Mouse (Mus musculus) C2C12 (cell line): ENCODE results near the gene Kcnd1. TPM values are rescaled to one million over a fixed set of nuclear protein-coding genes. Genes with fewer than 3 reads are reported as not detected.
A peak's percentile ranks its signal among the peaks of the same experiment; 100 is the strongest.

Experiments
- H3K27me3 ChIP-seq: one replicate; pipeline ENCODE4 v1.6.1; 2011; ENCODE audit not compliant: control insufficient read depth, insufficient read depth, insufficient read length
- H3K36me3 ChIP-seq: one replicate; pipeline ENCODE4 v1.6.1; 2011; ENCODE audit not compliant: control insufficient read depth, insufficient read depth
- H3K4me3 ChIP-seq: one replicate; pipeline ENCODE4 v1.5.1; 2011; ENCODE audit warnings: mild to moderate bottlenecking, control low read depth; ENCODE audit not compliant: poor library complexity, insufficient read depth, severe bottlenecking
- H3K79me2 ChIP-seq: one replicate; pipeline ENCODE4 v1.6.1; 2011; ENCODE audit not compliant: control insufficient read depth, insufficient read depth
- H3K79me3 ChIP-seq: one replicate; pipeline ENCODE4 v1.6.1; 2011; ENCODE audit warnings: low read depth, control low read depth
- H3ac ChIP-seq: one replicate; pipeline ENCODE3; 2011; ENCODE audit warnings: low read depth; ENCODE audit not compliant: control insufficient read depth, insufficient read length
- CEBPB ChIP-seq: IDR thresholded peaks from one replicate; pipeline ENCODE4 v1.6.1; 2011; ENCODE audit warnings: low read depth, mild to moderate bottlenecking, control low read depth, moderate library complexity
- CTCF ChIP-seq: IDR thresholded peaks from one replicate; pipeline ENCODE4 v1.5.1; 2011; ENCODE audit not compliant: control insufficient read depth, insufficient read depth, insufficient read length
- FOSL1 ChIP-seq: IDR thresholded peaks from one replicate; pipeline ENCODE4 v1.8.0; 2011; ENCODE audit warnings: mild to moderate bottlenecking, low read length; ENCODE audit not compliant: poor library complexity, insufficient read depth, severe bottlenecking
- MAX ChIP-seq: IDR thresholded peaks from one replicate; pipeline ENCODE4 v1.6.1; 2011; ENCODE audit warnings: mild to moderate bottlenecking, control low read depth
- MYOD1 ChIP-seq: IDR thresholded peaks from one replicate; pipeline ENCODE4 v1.6.1; 2011; ENCODE audit warnings: low read depth; ENCODE audit not compliant: control insufficient read depth, insufficient read length
- MYOG ChIP-seq: IDR thresholded peaks from one replicate; pipeline ENCODE4 v1.6.1; 2011; ENCODE audit not compliant: control insufficient read depth, insufficient read length; ENCODE audit errors: extremely low read depth
- USF1 ChIP-seq: IDR thresholded peaks from one replicate; pipeline ENCODE4 v1.6.1; 2011; ENCODE audit warnings: low read depth, mild to moderate bottlenecking, control low read depth, moderate library complexity
- microRNA-seq: library from miRNA; unstranded; fragments of <30 nt; microRNA quantifications from one replicate; pipeline ENCODE4, GENCODE M21; 2019; ENCODE audit warnings: borderline microRNAs expressed
- polyA plus RNA-seq: library from polyadenylated mRNA; unstranded; fragments of >200 nt; fragmentation: generic; extraction: Trizol; gene quantifications from one replicate; pipeline ENCODE4 v1.2.1, GENCODE M21; 2012; ENCODE audit warnings: missing spikeins

Kcnd1 gene
- polyA plus RNA-seq, 1 experiment: 0.11 TPM

GRCm38 (mm10) chrX:7879819-7880218, 57.7 kb downstream of the Kcnd1 start:
- no peaks in the 10 kb centered on the region for H3K36me3 ChIP-seq
- no peak overlapping the region for H3K4me3 ChIP-seq

GRCm38 (mm10) chrX:7883841-7884567, 61.9 kb downstream of the Kcnd1 start, which contains the start of gene Slc35a2:
Gene Slc35a2 (plus strand): TSS chrX:7884028.
- Histone ChIP-seq H3K79me2 (peaks cover 24% of the 10 kb centered on the region), H3ac (peak within 1 kb of the TSS; percentile 71), H3K79me3 (peaks cover 8% of the 10 kb centered on the region), H3K36me3 (no peaks in the 10 kb centered on the region), H3K27me3 (no peaks in the 10 kb centered on the region), H3K4me3 (peak within 1 kb of the TSS; percentile 44)
- TF ChIP-seq CEBPB (no peak), USF1 (no peak), MYOG (no peak), CTCF (no peak), MYOD1 (no peak), MAX (no peak), FOSL1 (no peak)

More at GRCm38 (mm10) chrX:7879819-7880218, 57.7 kb downstream of the Kcnd1 start:
- H3K79me2 ChIP-seq: peaks cover 7% of the 10 kb centered on the region
- TF ChIP-seq FOSL1: no peak
- TF ChIP-seq USF1: no peak
- no peak for TF ChIP-seq CEBPB
- TF ChIP-seq MYOD1: no peak
- TF ChIP-seq MAX: no peak
- no peak for TF ChIP-seq CTCF
- no peak for TF ChIP-seq MYOG
- peaks cover 4% of the 10 kb centered on the region for H3K79me3 ChIP-seq
- H3ac ChIP-seq: no peak overlapping the region
- H3K27me3 ChIP-seq: no peaks in the 10 kb centered on the region

Small RNAs within 50 kb of the gene (microRNA-seq; reads per million reads assigned to microRNA genes)
- 6.5 reads per million, percentile 55 among the genes with 10 or more reads in this experiment for gene Mir1198

Other genes with a start within 250 kb of the Kcnd1 start
- 0.11 TPM for gene Foxp3, start 248.6 kb upstream of the Kcnd1 start, polyA plus RNA-seq
- gene Ppp1r3f, start 248.0 kb upstream of the Kcnd1 start, polyA plus RNA-seq: 3.3 TPM
- gene Ccdc22, start 216.8 kb upstream of the Kcnd1 start, polyA plus RNA-seq: 38.0 TPM
- gene Cacna1f, start 215.2 kb upstream of the Kcnd1 start, polyA plus RNA-seq: not detected
- 0.75 TPM for gene Syp, start 183.8 kb upstream of the Kcnd1 start, polyA plus RNA-seq
- gene Prickle3, start 165.0 kb upstream of the Kcnd1 start, polyA plus RNA-seq: 3.0 TPM
- 549 TPM for gene Plp2, start 150.9 kb upstream of the Kcnd1 start, polyA plus RNA-seq
- gene Magix, start 141.0 kb upstream of the Kcnd1 start, polyA plus RNA-seq: 0.08 TPM
- gene Gpkow, start 125.2 kb upstream of the Kcnd1 start, polyA plus RNA-seq: 15.7 TPM
- 18.4 TPM for gene Wdr45, start 108.0 kb upstream of the Kcnd1 start, polyA plus RNA-seq
- 0.22 TPM for gene Gm45208, start 100.0 kb upstream of the Kcnd1 start, polyA plus RNA-seq
- 93.9 TPM for gene Praf2, start 93.8 kb upstream of the Kcnd1 start, polyA plus RNA-seq
- 9.4 TPM for gene Ccdc120, start 71.4 kb upstream of the Kcnd1 start, polyA plus RNA-seq
- 46.7 TPM for gene Tfe3, start 59.7 kb upstream of the Kcnd1 start, polyA plus RNA-seq
- 17.9 TPM for gene Gripap1, start 32.5 kb upstream of the Kcnd1 start, polyA plus RNA-seq
- gene Otud5, start 19.1 kb downstream of the Kcnd1 start, polyA plus RNA-seq: 32.0 TPM
- gene Pim2, start 56.0 kb downstream of the Kcnd1 start, polyA plus RNA-seq: 2.4 TPM
- 20.6 TPM for gene Slc35a2, start 61.7 kb downstream of the Kcnd1 start, polyA plus RNA-seq
- gene Pqbp1, start 77.0 kb downstream of the Kcnd1 start, polyA plus RNA-seq: 79.2 TPM
- gene Timm17b, start 77.1 kb downstream of the Kcnd1 start, polyA plus RNA-seq: 43.1 TPM
- not detected for gene Gm10491, start 85.5 kb downstream of the Kcnd1 start, polyA plus RNA-seq
- gene Gm10490, start 87.3 kb downstream of the Kcnd1 start, polyA plus RNA-seq: 0.27 TPM
- not detected for gene Pcsk1n, start 97.5 kb downstream of the Kcnd1 start, polyA plus RNA-seq
- gene Eras, start 106.3 kb downstream of the Kcnd1 start, polyA plus RNA-seq: not detected
- 19.0 TPM for gene Hdac6, start 125.6 kb downstream of the Kcnd1 start, polyA plus RNA-seq
- 0.02 TPM for gene Gata1, start 155.8 kb downstream of the Kcnd1 start, polyA plus RNA-seq
- not detected for gene Glod5, start 196.2 kb downstream of the Kcnd1 start, polyA plus RNA-seq